Mouse (Mus musculus) C2C12 (cell line): ENCODE data around the gene Ttc9b.

Experiments
- CTCF ChIP-seq: IDR thresholded peaks from one replicate; pipeline ENCODE4 v1.5.1; 2011; ENCODE audit not compliant: control insufficient read depth, insufficient read depth, insufficient read length
- MAX ChIP-seq: IDR thresholded peaks from one replicate; pipeline ENCODE4 v1.6.1; 2011; ENCODE audit warnings: mild to moderate bottlenecking, control low read depth
- USF1 ChIP-seq: IDR thresholded peaks from one replicate; pipeline ENCODE4 v1.6.1; 2011; ENCODE audit warnings: low read depth, mild to moderate bottlenecking, control low read depth, moderate library complexity

- TF ChIP-seq CTCF (no peak), MAX (no peak), USF1 (no peak)
Observed at GRCm38 (mm10) chr7:27612940-27613339, 40.8 kb upstream of the Ttc9b start.
